Mouse (Mus musculus) small intestine, adult 2 months (tissue): ENCODE results near the gene Map2.

Source experiments
- CTCF ChIP-seq: fragments of 200-500 bp; IDR thresholded peaks from 2 replicates; pipeline ENCODE4 v1.5.1; 2012; ENCODE audit warnings: low read depth, mild to moderate bottlenecking, control low read depth, inconsistent platforms, low read length, moderate library complexity, mixed read lengths; ENCODE audit not compliant: insufficient replicate concordance, insufficient read length; ENCODE audit errors: extremely low read depth
- POLR2A ChIP-seq: fragments of 200-500 bp; IDR thresholded peaks from 2 replicates; pipeline ENCODE4 v1.6.1; 2012; ENCODE audit warnings: low read depth, mild to moderate bottlenecking, control low read depth, inconsistent platforms, low read length, moderate library complexity

DNA sequence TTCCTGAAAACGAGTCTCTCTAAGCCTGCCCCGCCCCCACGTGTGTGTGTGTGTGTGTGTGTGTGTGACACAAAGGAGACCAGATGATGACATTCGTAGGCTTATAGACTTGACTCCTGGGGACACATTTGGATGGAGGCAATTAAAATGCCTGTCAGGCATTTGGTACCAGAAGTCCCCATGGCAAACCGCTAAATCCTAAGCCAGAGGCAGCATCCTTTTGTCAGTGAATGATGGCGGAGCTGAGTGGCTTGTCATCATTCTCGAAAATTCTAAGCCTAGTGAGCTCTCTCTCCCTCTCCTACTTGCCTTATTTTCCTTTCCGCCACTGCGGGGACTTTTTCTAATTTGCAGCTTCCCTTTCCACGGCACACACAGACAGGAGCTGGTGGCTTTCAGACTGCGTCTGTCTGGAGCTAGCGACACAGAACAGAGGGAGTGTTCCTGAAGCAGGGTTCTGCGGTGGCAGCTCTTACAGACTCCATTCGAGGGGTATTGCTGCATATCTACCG is 146.6 kb downstream of the Map2 start:
- TF ChIP-seq POLR2A (no peak), CTCF (no peak)
